Mouse (Mus musculus): ENCODE results near the gene Vmn1r178. TPM values are rescaled to one million over a fixed set of nuclear protein-coding genes. Genes with fewer than 3 reads are reported as not detected.
"Not testable (repeated sequence)": the region's sequence is repeated elsewhere in the genome, so short reads cannot be mapped to it uniquely, and the experiment has no call there.

Vmn1r178 gene
- not detected for polyA plus RNA-seq (2012; fragmentation: generic; extraction: Trizol)
- long read RNA-seq, experiment 1 = 0 reads
- long read RNA-seq, experiment 2 = 0 reads

GRCm38 (mm10) chr7:23891709-23892108, at the start of gene Vmn1r178:
Gene Vmn1r178 (plus strand): TSS chr7:23892009.
- Histone ChIP-seq H3K36me3 (ENCODE audit: control insufficient read depth, insufficient read depth) (no peaks in the 10 kb centered on the region), H3K4me3 (ENCODE audit: insufficient read depth, poor library complexity, severe bottlenecking) (no peak within 1 kb of the TSS), H3K27me3 (ENCODE audit: control insufficient read depth, insufficient read depth, insufficient read length) (no peaks in the 10 kb centered on the region), H3ac (ENCODE audit: control insufficient read depth, insufficient read length, low read depth) (no peak within 1 kb of the TSS), H3K79me2 (ENCODE audit: control insufficient read depth, insufficient read depth) (no peaks in the 10 kb centered on the region), H3K79me3 (ENCODE audit: low read depth) (no peaks in the 10 kb centered on the region)
- TF ChIP-seq MYOG (IDR thresholded peaks at IDR 0.05; ENCODE audit: control insufficient read depth, extremely low read depth, insufficient read length) (no peak), CEBPB (IDR thresholded peaks at IDR 0.05; ENCODE audit: low read depth) (no peak), CTCF (IDR thresholded peaks at IDR 0.05; ENCODE audit: control insufficient read depth, insufficient read depth, insufficient read length) (no peak), USF1 (IDR thresholded peaks at IDR 0.05; ENCODE audit: low read depth) (no peak), MYOD1 (IDR thresholded peaks at IDR 0.05; ENCODE audit: control insufficient read depth, insufficient read length, low read depth) (no peak), FOSL1 (IDR thresholded peaks at IDR 0.05; ENCODE audit: insufficient read depth, low read length, poor library complexity, severe bottlenecking) (no peak), MAX (IDR thresholded peaks at IDR 0.05) (no peak)

- H3K4me3 ChIP-seq (ENCODE audit: insufficient read depth, poor library complexity, severe bottlenecking); H3ac ChIP-seq (ENCODE audit: control insufficient read depth, insufficient read length, low read depth); H3K36me3 ChIP-seq (ENCODE audit: control insufficient read depth, insufficient read depth); H3K79me3 ChIP-seq (ENCODE audit: low read depth); H3K27me3 ChIP-seq (ENCODE audit: control insufficient read depth, insufficient read depth, insufficient read length); H3K79me2 ChIP-seq (ENCODE audit: control insufficient read depth, insufficient read depth): not testable (repeated sequence)
Observed at GRCm38 (mm10) chr7:23866349-23866748, 25.5 kb upstream of the Vmn1r178 start, which contains the start of gene Vmn1r177. Gene Vmn1r177 (minus strand): TSS chr7:23866449.

GRCm38 (mm10) chr7:23876918-23877317, 14.9 kb upstream of the Vmn1r178 start:
- not testable (repeated sequence) for H3K4me3 ChIP-seq (ENCODE audit: insufficient read depth, poor library complexity, severe bottlenecking); H3K36me3 ChIP-seq (ENCODE audit: control insufficient read depth, insufficient read depth); H3K79me3 ChIP-seq (ENCODE audit: low read depth); H3K27me3 ChIP-seq (ENCODE audit: control insufficient read depth, insufficient read depth, insufficient read length); H3K79me2 ChIP-seq (ENCODE audit: control insufficient read depth, insufficient read depth); H3ac ChIP-seq (ENCODE audit: control insufficient read depth, insufficient read length, low read depth)

GRCm38 (mm10) chr7:23926678-23927077, 34.9 kb downstream of the Vmn1r178 start, which contains the start of gene Vmn1r179:
Gene Vmn1r179 (plus strand): TSS chr7:23926978.
- TF ChIP-seq USF1 (IDR thresholded peaks at IDR 0.05; ENCODE audit: low read depth) = no peak
- no peak for TF ChIP-seq CTCF (IDR thresholded peaks at IDR 0.05; ENCODE audit: control insufficient read depth, insufficient read depth, insufficient read length)
- no peak for TF ChIP-seq FOSL1 (IDR thresholded peaks at IDR 0.05; ENCODE audit: insufficient read depth, low read length, poor library complexity, severe bottlenecking)
- TF ChIP-seq MYOD1 (IDR thresholded peaks at IDR 0.05; ENCODE audit: control insufficient read depth, insufficient read length, low read depth) = no peak
- no peak for TF ChIP-seq CEBPB (IDR thresholded peaks at IDR 0.05; ENCODE audit: low read depth)
- TF ChIP-seq MYOG (IDR thresholded peaks at IDR 0.05; ENCODE audit: control insufficient read depth, extremely low read depth, insufficient read length) = no peak
- TF ChIP-seq MAX (IDR thresholded peaks at IDR 0.05) = no peak
- H3K79me2 ChIP-seq (ENCODE audit: control insufficient read depth, insufficient read depth) = no peaks in the 10 kb centered on the region
- H3K79me3 ChIP-seq (ENCODE audit: low read depth) = no peaks in the 10 kb centered on the region
- H3K4me3 ChIP-seq (ENCODE audit: insufficient read depth, poor library complexity, severe bottlenecking) = no peak within 1 kb of the TSS
- H3ac ChIP-seq (ENCODE audit: control insufficient read depth, insufficient read length, low read depth) = no peak within 1 kb of the TSS
- no peaks in the 10 kb centered on the region for H3K27me3 ChIP-seq (ENCODE audit: control insufficient read depth, insufficient read depth, insufficient read length)
- H3K36me3 ChIP-seq (ENCODE audit: control insufficient read depth, insufficient read depth) = no peaks in the 10 kb centered on the region

Other genes starting within 250 kb of the Vmn1r178 start
- gene Vmn1r172, start 233.7 kb upstream of the Vmn1r178 start, polyA plus RNA-seq (2012; fragmentation: generic; extraction: Trizol) = not detected
- not detected for gene Vmn1r173, start 191.3 kb upstream of the Vmn1r178 start, polyA plus RNA-seq (2012; fragmentation: generic; extraction: Trizol)
- not detected for gene Vmn1r174, start 139.7 kb upstream of the Vmn1r178 start, polyA plus RNA-seq (2012; fragmentation: generic; extraction: Trizol)
- not detected for gene Vmn1r175, start 81.4 kb upstream of the Vmn1r178 start, polyA plus RNA-seq (2012; fragmentation: generic; extraction: Trizol)
- not detected for gene Vmn1r176, start 54.6 kb upstream of the Vmn1r178 start, polyA plus RNA-seq (2012; fragmentation: generic; extraction: Trizol)
- gene Vmn1r177, start 25.6 kb upstream of the Vmn1r178 start, polyA plus RNA-seq (2012; fragmentation: generic; extraction: Trizol) = not detected
- gene Vmn1r179, start 35.0 kb downstream of the Vmn1r178 start, polyA plus RNA-seq (2012; fragmentation: generic; extraction: Trizol) = not detected
- gene Vmn1r180, start 58.6 kb downstream of the Vmn1r178 start, polyA plus RNA-seq (2012; fragmentation: generic; extraction: Trizol) = not detected
- not detected for gene Vmn1r181, start 82.6 kb downstream of the Vmn1r178 start, polyA plus RNA-seq (2012; fragmentation: generic; extraction: Trizol)
- not detected for gene V1rd19, start 109.7 kb downstream of the Vmn1r178 start, polyA plus RNA-seq (2012; fragmentation: generic; extraction: Trizol)
- not detected for gene Vmn1r183, start 161.2 kb downstream of the Vmn1r178 start, polyA plus RNA-seq (2012; fragmentation: generic; extraction: Trizol)
- 8.1 TPM for gene Zfp180, start 189.9 kb downstream of the Vmn1r178 start, polyA plus RNA-seq (2012; fragmentation: generic; extraction: Trizol)
- 0.48 TPM for gene Zfp112, start 220.3 kb downstream of the Vmn1r178 start, polyA plus RNA-seq (2012; fragmentation: generic; extraction: Trizol)
- gene Zfp235, start 242.2 kb downstream of the Vmn1r178 start, polyA plus RNA-seq (2012; fragmentation: generic; extraction: Trizol) = 1.5 TPM

All from C2C12 (cell line).